Mouse (Mus musculus): ENCODE measurements at regions not wholly inside any gene's neighbourhood (a gene's known extent, or its start where the extent isn't known, plus 50 kb on each side); places are given as distances from the start of the nearest gene placed in this dataset.

DNA sequence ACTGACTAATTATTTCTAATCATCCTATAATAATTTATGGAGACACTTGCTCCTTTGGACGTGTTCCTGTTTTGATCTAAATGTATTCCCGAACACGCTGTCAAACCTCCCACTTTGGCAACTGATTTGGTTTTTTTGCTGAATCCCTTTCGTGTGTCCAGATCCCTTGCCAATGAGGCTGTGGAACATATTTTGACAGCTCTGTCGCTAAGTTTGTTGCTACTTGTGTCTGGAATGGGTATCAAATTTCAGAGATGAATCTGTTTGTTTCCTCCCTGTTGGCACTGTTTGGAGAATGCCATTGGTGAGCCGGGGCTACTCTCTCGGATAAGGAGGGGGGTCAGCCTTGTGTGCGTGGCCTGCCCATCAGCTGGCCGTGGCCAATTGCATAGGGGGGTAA lies 277.2 kb upstream of the Tshz3 start:
- Histone ChIP-seq H3K4me1 (ENCODE audit: control insufficient read depth, insufficient read depth, low read length) (no peaks in the 10 kb centered on the region), H3K27ac (replicated peaks; ENCODE audit: low read depth, low read length) (no peak overlapping the region), H3K9ac (ENCODE audit: low read length) (no peak overlapping the region), H3K9me3 (ENCODE audit: control insufficient read depth, low read length) (no peaks in the 10 kb centered on the region), H3K36me3 (ENCODE audit: control insufficient read depth, insufficient read depth, low read length) (no peaks in the 10 kb centered on the region), H3K4me3 (ENCODE audit: low read depth, low read length) (no peak overlapping the region), H3K27me3 (ENCODE audit: control insufficient read depth, insufficient read depth, low read length) (no peaks in the 10 kb centered on the region), H3K4me2 (ENCODE audit: low read depth, severe bottlenecking) (no peak overlapping the region)
- DNase-seq (ENCODE audit: low spot score) (no peak), ATAC-seq (ENCODE audit: insufficient number of reproducible peaks, low FRiP score, low TSS enrichment, low read depth) (no peak)
- WGBS: 77% methylated on average over 9 of the region's 9 CpGs

DNA sequence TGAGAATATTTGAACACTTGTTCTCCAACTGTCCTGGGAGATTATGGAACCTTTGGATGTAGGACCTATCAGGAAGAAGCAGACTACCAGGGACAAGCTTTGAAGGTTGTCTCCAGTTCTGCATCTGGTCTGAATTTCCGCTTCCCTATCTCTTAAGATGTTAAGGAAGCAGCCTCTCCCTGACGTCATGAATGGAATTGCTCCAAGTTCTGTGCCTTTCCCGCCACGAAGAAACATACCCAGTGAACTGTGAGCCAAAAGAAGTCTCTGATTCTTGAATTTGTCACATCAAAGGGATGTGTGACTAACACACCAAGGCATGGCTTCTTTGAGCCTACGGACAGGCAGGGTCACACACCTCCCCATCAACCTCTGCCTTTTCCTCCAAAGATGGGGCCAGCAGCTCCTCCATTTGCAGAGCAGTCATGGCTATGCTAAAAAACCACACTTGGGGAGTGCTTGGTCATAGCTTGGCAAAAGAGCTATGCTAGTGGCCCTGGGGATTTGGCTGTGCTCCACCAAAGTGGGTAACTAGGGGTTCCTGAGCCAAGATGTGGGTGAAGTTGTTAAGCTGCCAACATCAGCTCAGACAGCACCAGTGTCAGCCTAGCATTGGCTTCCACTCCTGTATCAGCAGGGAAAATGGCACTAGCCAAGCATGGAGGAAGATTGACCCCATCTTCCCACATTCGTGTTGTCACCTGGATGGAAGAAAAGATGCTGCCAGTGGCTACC lies 248.6 kb upstream of the Tshz3 start:
- no peak for DNase-seq (ENCODE audit: low spot score)
- Histone ChIP-seq H3K36me3 (ENCODE audit: control insufficient read depth, insufficient read depth, low read length) (no peaks in the 10 kb centered on the region), H3K4me1 (ENCODE audit: control insufficient read depth, insufficient read depth, low read length) (no peaks in the 10 kb centered on the region), H3K27ac (replicated peaks; ENCODE audit: low read depth, low read length) (no peak overlapping the region), H3K4me2 (ENCODE audit: low read depth, severe bottlenecking) (no peak overlapping the region), H3K9me3 (ENCODE audit: control insufficient read depth, low read length) (no peaks in the 10 kb centered on the region), H3K27me3 (ENCODE audit: control insufficient read depth, insufficient read depth, low read length) (no peaks in the 10 kb centered on the region), H3K4me3 (ENCODE audit: low read depth, low read length) (no peak overlapping the region), H3K9ac (ENCODE audit: low read length) (no peak overlapping the region)
- no peak for ATAC-seq (ENCODE audit: insufficient number of reproducible peaks, low FRiP score, low TSS enrichment, low read depth)
- 75% methylated on average over 6 of the region's 6 CpGs for WGBS

DNA sequence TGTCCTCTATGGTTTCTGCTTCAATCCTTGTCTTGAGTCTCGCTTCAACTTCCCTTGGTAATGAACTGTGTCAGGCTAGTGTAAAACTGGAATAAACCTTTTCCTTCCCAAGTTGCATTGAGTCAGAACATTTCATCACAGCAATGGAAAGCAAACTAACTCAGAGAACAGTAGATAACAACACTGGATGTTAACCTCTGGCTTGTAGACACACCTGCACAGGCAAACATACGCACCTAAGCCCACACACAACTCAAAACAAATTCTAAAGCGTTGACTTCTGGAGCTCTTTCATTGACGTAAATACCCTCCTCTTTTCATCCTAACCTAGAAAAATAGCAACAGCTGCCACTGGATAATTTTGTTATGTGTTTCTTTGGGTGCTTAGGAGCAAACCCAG lies 244.1 kb upstream of the Tshz3 start:
- no peaks in the 10 kb centered on the region for H3K9me3 ChIP-seq (ENCODE audit: control insufficient read depth, low read length)
- no peaks in the 10 kb centered on the region for H3K4me1 ChIP-seq (ENCODE audit: control insufficient read depth, insufficient read depth, low read length)
- 91% methylated on average over 4 of the region's 4 CpGs for WGBS
- no peak overlapping the region for H3K4me3 ChIP-seq (ENCODE audit: low read depth, low read length)
- H3K4me2 ChIP-seq (ENCODE audit: low read depth, severe bottlenecking): no peak overlapping the region
- no peaks in the 10 kb centered on the region for H3K36me3 ChIP-seq (ENCODE audit: control insufficient read depth, insufficient read depth, low read length)
- H3K27me3 ChIP-seq (ENCODE audit: control insufficient read depth, insufficient read depth, low read length): no peaks in the 10 kb centered on the region
- H3K27ac ChIP-seq (replicated peaks; ENCODE audit: low read depth, low read length): no peak overlapping the region
- ATAC-seq (ENCODE audit: insufficient number of reproducible peaks, low FRiP score, low TSS enrichment, low read depth) (no peak), DNase-seq (ENCODE audit: low spot score) (no peak)
- H3K9ac ChIP-seq (ENCODE audit: low read length): no peak overlapping the region

DNA sequence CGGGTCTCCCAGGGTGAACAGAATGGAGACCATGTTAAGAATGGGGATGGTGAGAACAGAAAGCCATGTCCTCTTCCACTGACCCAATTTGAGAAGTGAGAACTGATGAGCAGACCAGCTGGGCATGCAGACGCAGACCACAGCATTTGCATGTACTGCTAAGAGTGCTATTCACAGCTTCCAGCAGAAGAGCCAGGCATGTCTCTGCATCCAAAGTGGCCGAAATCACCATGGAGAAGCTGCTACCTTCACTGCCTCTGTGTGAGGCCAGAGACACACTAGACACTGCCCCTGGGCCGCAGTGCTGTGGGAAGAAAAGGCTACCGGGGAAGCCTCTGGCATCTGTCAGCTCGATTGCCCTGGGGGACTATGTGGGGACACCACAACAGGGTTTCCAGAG lies 241.8 kb upstream of the Tshz3 start:
- Histone ChIP-seq H3K4me1 (ENCODE audit: control insufficient read depth, insufficient read depth, low read length) (no peaks in the 10 kb centered on the region), H3K4me2 (ENCODE audit: low read depth, severe bottlenecking) (no peak overlapping the region), H3K27me3 (ENCODE audit: control insufficient read depth, insufficient read depth, low read length) (no peaks in the 10 kb centered on the region), H3K36me3 (ENCODE audit: control insufficient read depth, insufficient read depth, low read length) (no peaks in the 10 kb centered on the region), H3K27ac (replicated peaks; ENCODE audit: low read depth, low read length) (no peak overlapping the region), H3K9ac (ENCODE audit: low read length) (no peak overlapping the region), H3K9me3 (ENCODE audit: control insufficient read depth, low read length) (no peaks in the 10 kb centered on the region), H3K4me3 (ENCODE audit: low read depth, low read length) (no peak overlapping the region)
- ATAC-seq (ENCODE audit: insufficient number of reproducible peaks, low FRiP score, low TSS enrichment, low read depth) (no peak), DNase-seq (ENCODE audit: low spot score) (no peak)
- 91% methylated on average over 6 of the region's 6 CpGs for WGBS

DNA sequence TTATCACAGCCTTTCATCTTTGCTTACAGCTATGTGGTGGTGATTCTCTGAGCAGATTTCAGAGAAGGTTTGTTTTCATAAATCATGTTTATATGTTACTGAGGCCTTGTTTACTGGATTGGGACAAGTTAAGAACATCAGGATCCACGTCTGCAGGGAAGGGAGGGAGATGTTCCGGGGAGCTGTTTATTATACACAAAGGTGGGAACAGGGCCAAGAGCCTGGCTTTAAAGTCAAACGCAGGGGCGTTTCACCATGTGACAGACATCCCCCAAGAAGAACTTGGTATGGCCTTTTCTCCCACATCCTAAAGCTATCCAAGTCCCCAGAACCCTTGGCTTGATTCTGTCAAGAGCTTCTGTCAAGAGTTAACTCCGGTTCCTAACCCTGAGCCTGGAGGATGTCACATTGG lies 235.5 kb upstream of the Tshz3 start:
- Histone ChIP-seq H3K36me3 (ENCODE audit: control insufficient read depth, insufficient read depth, low read length) (no peaks in the 10 kb centered on the region), H3K27ac (replicated peaks; ENCODE audit: low read depth, low read length) (no peak overlapping the region), H3K9me3 (ENCODE audit: control insufficient read depth, low read length) (no peaks in the 10 kb centered on the region), H3K27me3 (ENCODE audit: control insufficient read depth, insufficient read depth, low read length) (no peaks in the 10 kb centered on the region), H3K4me2 (ENCODE audit: low read depth, severe bottlenecking) (no peak overlapping the region), H3K4me1 (ENCODE audit: control insufficient read depth, insufficient read depth, low read length) (no peaks in the 10 kb centered on the region), H3K4me3 (ENCODE audit: low read depth, low read length) (no peak overlapping the region), H3K9ac (ENCODE audit: low read length) (no peak overlapping the region)
- no peak for DNase-seq (ENCODE audit: low spot score)
- 71% methylated on average over 5 of the region's 5 CpGs for WGBS
- no peak for ATAC-seq (ENCODE audit: insufficient number of reproducible peaks, low FRiP score, low TSS enrichment, low read depth)

DNA sequence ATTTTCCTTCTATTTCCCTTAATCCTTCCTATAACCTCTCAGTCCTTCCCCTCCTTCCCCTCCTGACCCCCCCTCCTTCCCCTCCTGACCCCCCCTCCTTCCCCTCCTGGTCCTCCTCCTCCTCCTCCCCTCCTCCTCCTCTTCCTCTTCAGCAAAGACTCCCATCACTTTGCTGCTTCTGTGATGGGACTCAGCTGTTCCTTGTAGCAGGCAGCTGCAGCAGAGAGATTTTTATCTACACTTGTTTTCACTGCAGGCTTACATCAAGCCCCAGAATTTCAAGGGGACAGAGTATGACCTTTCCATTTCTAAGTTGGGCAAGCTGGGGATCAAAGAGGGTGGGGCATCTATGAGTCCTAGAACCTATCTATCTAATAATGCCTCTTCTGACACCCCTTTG lies 228.5 kb upstream of the Tshz3 start:
- no peaks in the 10 kb centered on the region for H3K4me1 ChIP-seq (ENCODE audit: control insufficient read depth, insufficient read depth, low read length)
- ATAC-seq (ENCODE audit: insufficient number of reproducible peaks, low FRiP score, low TSS enrichment, low read depth): no peak
- H3K4me3 ChIP-seq (ENCODE audit: low read depth, low read length): no peak overlapping the region
- DNase-seq (ENCODE audit: low spot score): no peak
- H3K9ac ChIP-seq (ENCODE audit: low read length): no peak overlapping the region
- H3K36me3 ChIP-seq (ENCODE audit: control insufficient read depth, insufficient read depth, low read length): no peaks in the 10 kb centered on the region
- no peak overlapping the region for H3K4me2 ChIP-seq (ENCODE audit: low read depth, severe bottlenecking)
- no peaks in the 10 kb centered on the region for H3K9me3 ChIP-seq (ENCODE audit: control insufficient read depth, low read length)
- H3K27ac ChIP-seq (replicated peaks; ENCODE audit: low read depth, low read length): no peak overlapping the region
- H3K27me3 ChIP-seq (ENCODE audit: control insufficient read depth, insufficient read depth, low read length): no peaks in the 10 kb centered on the region

DNA sequence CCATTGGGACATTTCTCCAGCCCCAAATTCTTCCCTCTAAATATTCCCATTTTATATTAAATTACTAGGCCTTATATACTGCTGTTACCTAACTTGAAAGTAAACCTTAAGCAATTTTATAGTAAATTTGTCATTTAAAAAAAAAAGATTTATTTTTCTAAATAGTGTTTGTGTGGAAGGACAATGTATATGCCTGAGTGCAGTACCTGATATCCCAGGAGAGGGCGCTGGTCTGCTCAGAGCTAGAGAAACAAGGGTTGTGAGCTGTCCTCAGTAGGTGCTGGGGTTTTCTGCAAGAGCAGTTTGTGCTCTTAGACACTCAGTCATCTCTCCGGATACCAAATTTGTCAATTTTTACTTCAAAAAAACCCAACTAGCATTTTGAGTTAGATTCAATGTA lies 224.4 kb upstream of the Tshz3 start:
- ATAC-seq (ENCODE audit: insufficient number of reproducible peaks, low FRiP score, low TSS enrichment, low read depth) (no peak), DNase-seq (ENCODE audit: low spot score) (no peak)
- H3K27ac ChIP-seq (replicated peaks; ENCODE audit: low read depth, low read length): no peak overlapping the region
- H3K9me3 ChIP-seq (ENCODE audit: control insufficient read depth, low read length): no peaks in the 10 kb centered on the region; the same call in 1 of the 2 replicates
- H3K27me3 ChIP-seq (ENCODE audit: control insufficient read depth, insufficient read depth, low read length): no peaks in the 10 kb centered on the region
- no peak overlapping the region for H3K4me2 ChIP-seq (ENCODE audit: low read depth, severe bottlenecking)
- H3K4me1 ChIP-seq (ENCODE audit: control insufficient read depth, insufficient read depth, low read length): no peaks in the 10 kb centered on the region
- no peak overlapping the region for H3K9ac ChIP-seq (ENCODE audit: low read length)
- no peaks in the 10 kb centered on the region for H3K36me3 ChIP-seq (ENCODE audit: control insufficient read depth, insufficient read depth, low read length)
- no peak overlapping the region for H3K4me3 ChIP-seq (ENCODE audit: low read depth, low read length)
- WGBS: 76% methylated on average over 2 of the region's 2 CpGs

DNA sequence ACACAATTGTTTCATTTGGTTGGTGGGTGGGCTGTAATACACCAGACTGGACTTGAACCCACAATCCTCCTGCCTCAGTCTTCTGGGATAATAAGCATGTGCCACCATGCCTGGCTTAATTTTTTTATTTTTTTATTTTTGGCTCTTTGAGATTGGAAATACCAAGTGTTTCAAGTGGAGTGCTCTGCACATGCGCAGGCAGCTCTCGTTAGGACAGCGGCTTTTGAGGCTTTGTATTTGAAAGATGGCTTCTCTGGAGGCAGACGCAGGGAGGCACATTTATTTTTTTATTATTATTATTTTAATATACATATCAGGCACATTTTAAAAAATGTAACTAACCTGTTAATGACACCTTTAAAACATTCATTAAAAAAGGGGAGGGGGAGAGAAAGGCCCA lies 221.5 kb upstream of the Tshz3 start:
- 84% methylated on average over 4 of the region's 4 CpGs for WGBS
- no peaks in the 10 kb centered on the region for H3K27me3 ChIP-seq (ENCODE audit: control insufficient read depth, insufficient read depth, low read length)
- no peak for DNase-seq (ENCODE audit: low spot score)
- H3K4me1 ChIP-seq (ENCODE audit: control insufficient read depth, insufficient read depth, low read length): no peaks in the 10 kb centered on the region
- H3K9me3 ChIP-seq (ENCODE audit: control insufficient read depth, low read length): no peaks in the 10 kb centered on the region; the same call in 1 of the 2 replicates
- no peaks in the 10 kb centered on the region for H3K36me3 ChIP-seq (ENCODE audit: control insufficient read depth, insufficient read depth, low read length)
- H3K9ac ChIP-seq (ENCODE audit: low read length): no peak overlapping the region
- no peak for ATAC-seq (ENCODE audit: insufficient number of reproducible peaks, low FRiP score, low TSS enrichment, low read depth)
- H3K4me3 ChIP-seq (ENCODE audit: low read depth, low read length): no peak overlapping the region
- no peak overlapping the region for H3K27ac ChIP-seq (replicated peaks; ENCODE audit: low read depth, low read length)
- no peak overlapping the region for H3K4me2 ChIP-seq (ENCODE audit: low read depth, severe bottlenecking)
